Mouse (Mus musculus): ENCODE results near the gene Bcan. TPM values are rescaled to one million over a fixed set of nuclear protein-coding genes. Genes with fewer than 3 reads are reported as not detected.

Bcan gene
- polyA plus RNA-seq (2014; fragmentation: Illumina TruSeq; extraction: RNeasy Lipid Tissue Mini Kit (QIAGEN cat#74804); ENCODE audit: low read depth, low replicate concordance) = 1.7 TPM

GRCm38 (mm10) chr3:88000181-88000580, at the start of gene Bcan:
Bcan (minus strand) TSS chr3:88000230.

GRCm38 (mm10) chr3:88042661-88043421, 42.8 kb upstream of the Bcan start, which contains the start of gene Gpatch4:
Gpatch4 (plus strand) TSS chr3:88043108.

GRCm38 (mm10) chr3:88027434-88028186, 27.6 kb upstream of the Bcan start, which contains the start of gene Hapln2:
Hapln2 (minus strand) TSS chr3:88027583.

GRCm38 (mm10) chr3:87970939-87971488, 29.0 kb downstream of the Bcan start, which contains the start of gene Nes:
Nes (plus strand) TSS chr3:87971078.

GRCm38 (mm10) chr3:87948378-87949265, 51.4 kb downstream of the Bcan start, which contains the start of gene Crabp2:
Crabp2 (plus strand) TSS chr3:87948666.

Other genes starting within 250 kb of the Bcan start
- not detected for gene Ntrk1, start 205.1 kb downstream of the Bcan start, polyA plus RNA-seq (2014; fragmentation: Illumina TruSeq; extraction: RNeasy Lipid Tissue Mini Kit (QIAGEN cat#74804); ENCODE audit: low read depth, low replicate concordance)
- not detected for gene Insrr, start 203.3 kb downstream of the Bcan start, polyA plus RNA-seq (2014; fragmentation: Illumina TruSeq; extraction: RNeasy Lipid Tissue Mini Kit (QIAGEN cat#74804); ENCODE audit: low read depth, low replicate concordance)
- gene Pear1, start 175.9 kb downstream of the Bcan start, polyA plus RNA-seq (2014; fragmentation: Illumina TruSeq; extraction: RNeasy Lipid Tissue Mini Kit (QIAGEN cat#74804); ENCODE audit: low read depth, low replicate concordance) = 1.3 TPM
- not detected for gene Sh2d2a, start 153.5 kb downstream of the Bcan start, polyA plus RNA-seq (2014; fragmentation: Illumina TruSeq; extraction: RNeasy Lipid Tissue Mini Kit (QIAGEN cat#74804); ENCODE audit: low read depth, low replicate concordance)
- 4.7 TPM for gene Prcc, start 114.6 kb downstream of the Bcan start, polyA plus RNA-seq (2014; fragmentation: Illumina TruSeq; extraction: RNeasy Lipid Tissue Mini Kit (QIAGEN cat#74804); ENCODE audit: low read depth, low replicate concordance)
- 152 TPM for gene Hdgf, start 93.9 kb downstream of the Bcan start, polyA plus RNA-seq (2014; fragmentation: Illumina TruSeq; extraction: RNeasy Lipid Tissue Mini Kit (QIAGEN cat#74804); ENCODE audit: low read depth, low replicate concordance)
- gene Mrpl24, start 80.7 kb downstream of the Bcan start, polyA plus RNA-seq (2014; fragmentation: Illumina TruSeq; extraction: RNeasy Lipid Tissue Mini Kit (QIAGEN cat#74804); ENCODE audit: low read depth, low replicate concordance) = 102 TPM
- gene Isg20l2, start 69.9 kb downstream of the Bcan start, polyA plus RNA-seq (2014; fragmentation: Illumina TruSeq; extraction: RNeasy Lipid Tissue Mini Kit (QIAGEN cat#74804); ENCODE audit: low read depth, low replicate concordance) = 19.4 TPM
- gene Rrnad1, start 69.5 kb downstream of the Bcan start, polyA plus RNA-seq (2014; fragmentation: Illumina TruSeq; extraction: RNeasy Lipid Tissue Mini Kit (QIAGEN cat#74804); ENCODE audit: low read depth, low replicate concordance) = 11.0 TPM
- gene Crabp2, start 51.6 kb downstream of the Bcan start, polyA plus RNA-seq (2014; fragmentation: Illumina TruSeq; extraction: RNeasy Lipid Tissue Mini Kit (QIAGEN cat#74804); ENCODE audit: low read depth, low replicate concordance) = not detected
- gene Nes, start 29.2 kb downstream of the Bcan start, polyA plus RNA-seq (2014; fragmentation: Illumina TruSeq; extraction: RNeasy Lipid Tissue Mini Kit (QIAGEN cat#74804); ENCODE audit: low read depth, low replicate concordance) = 11.4 TPM
- not detected for gene Hapln2, start 27.4 kb upstream of the Bcan start, polyA plus RNA-seq (2014; fragmentation: Illumina TruSeq; extraction: RNeasy Lipid Tissue Mini Kit (QIAGEN cat#74804); ENCODE audit: low read depth, low replicate concordance)
- gene Gpatch4, start 42.9 kb upstream of the Bcan start, polyA plus RNA-seq (2014; fragmentation: Illumina TruSeq; extraction: RNeasy Lipid Tissue Mini Kit (QIAGEN cat#74804); ENCODE audit: low read depth, low replicate concordance) = 11.0 TPM
- gene Naxe, start 58.3 kb upstream of the Bcan start, polyA plus RNA-seq (2014; fragmentation: Illumina TruSeq; extraction: RNeasy Lipid Tissue Mini Kit (QIAGEN cat#74804); ENCODE audit: low read depth, low replicate concordance) = 37.4 TPM
- gene Ttc24, start 78.1 kb upstream of the Bcan start, polyA plus RNA-seq (2014; fragmentation: Illumina TruSeq; extraction: RNeasy Lipid Tissue Mini Kit (QIAGEN cat#74804); ENCODE audit: low read depth, low replicate concordance) = not detected
- 0.47 TPM for gene Iqgap3, start 81.7 kb upstream of the Bcan start, polyA plus RNA-seq (2014; fragmentation: Illumina TruSeq; extraction: RNeasy Lipid Tissue Mini Kit (QIAGEN cat#74804); ENCODE audit: low read depth, low replicate concordance)
- 17.6 TPM for gene Mef2d, start 142.1 kb upstream of the Bcan start, polyA plus RNA-seq (2014; fragmentation: Illumina TruSeq; extraction: RNeasy Lipid Tissue Mini Kit (QIAGEN cat#74804); ENCODE audit: low read depth, low replicate concordance)